Mouse (Mus musculus) E14TG2a.4 (cell line): ENCODE data around the gene Gsta2.

Experiments
- CTCF ChIP-seq: conservative IDR thresholded peaks from 2 replicates; pipeline ENCODE4 v1.5.1; 2014; ENCODE audit warnings: low read length
- NANOG ChIP-seq: IDR thresholded peaks from 2 replicates; pipeline ENCODE4 v1.6.1; 2014; ENCODE audit warnings: borderline replicate concordance, low read length, mixed read lengths
- POU5F1 ChIP-seq: IDR thresholded peaks from 2 replicates; pipeline ENCODE4 v1.6.1; 2014; ENCODE audit warnings: low read length, borderline replicate concordance

DNA sequence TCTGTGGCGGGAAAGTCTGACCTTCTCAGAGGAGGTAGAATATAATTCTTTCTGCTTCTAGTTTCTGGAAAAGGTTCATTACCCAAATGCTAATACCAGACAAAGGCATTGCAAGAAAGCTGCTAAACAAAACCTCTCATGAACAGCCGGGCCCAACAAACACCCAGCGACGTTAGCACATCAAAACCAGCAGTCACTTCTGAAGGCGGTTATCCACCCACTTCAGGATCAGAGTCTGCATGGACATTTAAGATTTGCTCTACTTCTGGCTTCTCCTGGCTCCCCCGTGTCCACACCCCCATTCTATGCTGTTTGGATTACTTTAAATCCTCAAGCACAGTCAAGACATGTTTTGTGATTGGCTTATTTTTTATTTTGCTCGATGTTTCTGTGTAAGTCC lies 39.0 kb upstream of the Gsta2 start:
- TF ChIP-seq CTCF (no peak), POU5F1 (no peak), NANOG (no peak)
